8 mouse cellular contexts compared by ENCODE assay signal in genomic region chr3:42074532-42075287, GRCm38 (mm10).
DNase-seq lines count a peak whose midpoint lies in the region; ATAC-seq lines count a peak whose summit lies in the region.

No protein-coding gene starts in this region.

- H3K9me3 ChIP-seq in forebrain, embryonic 14.5 days (replicated peaks; ENCODE audit: control insufficient read depth, low read length): no peaks in the 10 kb centered on the region
- no peaks in the 10 kb centered on the region for H3K9me3 ChIP-seq in neural tube, embryonic 11.5 days (ENCODE audit: control insufficient read depth, low read length)

- H3K27ac ChIP-seq in forebrain, embryonic 14.5 days (ENCODE audit: low read depth, low read length): no peak overlapping the region
- H3K27ac ChIP-seq in neural tube, embryonic 11.5 days (ENCODE audit: low read depth, low read length): no peak overlapping the region

- DNase-seq in adrenal gland, postnatal 14 days: peak; percentile 8
- no peak for DNase-seq in adrenal gland, adult 18-20 months (ENCODE audit: low spot score in 2 of 2)
- peak; percentile 17 for DNase-seq in right cerebral cortex, adult 18-20 months
- no peak for DNase-seq in right cerebral cortex, postnatal 36 days (ENCODE audit: low spot score in 2 of 2)
- DNase-seq in forebrain, embryonic 14.5 days (ENCODE audit: low spot score): peak; percentile 88
- peak; percentile 38 to 62 for DNase-seq in layer of hippocampus, postnatal 10 days (ENCODE audit: low spot score in 2 of 2)
- DNase-seq in neural tube, embryonic 11.5 days (ENCODE audit: low spot score): peak; percentile 58
- no peak for DNase-seq in ovary, postnatal 36 days (ENCODE audit: low spot score)

- no peaks in the 10 kb centered on the region for H3K4me1 ChIP-seq in forebrain, embryonic 14.5 days (ENCODE audit: control insufficient read depth, insufficient read depth, low read length)
- no peaks in the 10 kb centered on the region for H3K4me1 ChIP-seq in neural tube, embryonic 11.5 days (ENCODE audit: control insufficient read depth, insufficient read depth, low read length)

- ATAC-seq in forebrain, embryonic 14.5 days: peak; percentile 84
- ATAC-seq in neural tube, embryonic 11.5 days (ENCODE audit: insufficient read depth, low FRiP score, low TSS enrichment): 0 out of 2 replicates have a peak, but pooled peaks have one; percentile 41

- 46% methylated on average over 11 of the region's 11 CpGs for WGBS in forebrain, embryonic 14.5 days
- WGBS in neural tube, embryonic 11.5 days: 55% methylated on average over 11 of the region's 11 CpGs

- no peak overlapping the region for H3K9ac ChIP-seq in forebrain, embryonic 14.5 days (ENCODE audit: low read length)
- no peak overlapping the region for H3K9ac ChIP-seq in neural tube, embryonic 11.5 days (ENCODE audit: low read length)

- no peaks in the 10 kb centered on the region for H3K36me3 ChIP-seq in forebrain, embryonic 14.5 days (ENCODE audit: control insufficient read depth, insufficient read depth, low read length)
- H3K36me3 ChIP-seq in neural tube, embryonic 11.5 days (ENCODE audit: control insufficient read depth, insufficient read depth, low read length): no peaks in the 10 kb centered on the region

- no peaks in the 10 kb centered on the region for H3K27me3 ChIP-seq in forebrain, embryonic 14.5 days (replicated peaks; ENCODE audit: control insufficient read depth, insufficient read depth, low read length)
- no peaks in the 10 kb centered on the region for H3K27me3 ChIP-seq in neural tube, embryonic 11.5 days (ENCODE audit: control insufficient read depth, insufficient read depth, low read length)

- H3K4me3 ChIP-seq in forebrain, embryonic 14.5 days (ENCODE audit: low read depth, low read length): no peak overlapping the region
- no peak overlapping the region for H3K4me3 ChIP-seq in neural tube, embryonic 11.5 days (ENCODE audit: low read depth, low read length)

- no peak overlapping the region for H3K4me2 ChIP-seq in forebrain, embryonic 14.5 days (ENCODE audit: low read length)
- no peak overlapping the region for H3K4me2 ChIP-seq in neural tube, embryonic 11.5 days (ENCODE audit: low read depth)

Comparison
In these comparisons a context has a peak if more than half of its experiments do, and no peak if none do; other contexts are left out.
1. DNase-seq: peak in adrenal gland, postnatal 14 days (single experiment), right cerebral cortex, adult 18-20 months (single experiment), forebrain, embryonic 14.5 days (single experiment), layer of hippocampus, postnatal 10 days (2 of 2) and neural tube, embryonic 11.5 days (single experiment); none in adrenal gland, adult 18-20 months (0 of 2), right cerebral cortex, postnatal 36 days (0 of 2) and ovary, postnatal 36 days (single experiment).